Mouse (Mus musculus) spleen, embryonic (tissue): ENCODE results near the gene Pgm2.

Experiments used
- CTCF ChIA-PET: fragments of 350-600 bp; sonication (Branson Sonifier 250); formaldehyde crosslinking; loops from one replicate; lab custom pipeline; 2022; lab: Charles Lee

Gene Pgm2

GRCm38 (mm10) chr5:64136325-64136724, 43.6 kb downstream of the Pgm2 start:
- CTCF ChIA-PET: no interaction called here

DNA sequence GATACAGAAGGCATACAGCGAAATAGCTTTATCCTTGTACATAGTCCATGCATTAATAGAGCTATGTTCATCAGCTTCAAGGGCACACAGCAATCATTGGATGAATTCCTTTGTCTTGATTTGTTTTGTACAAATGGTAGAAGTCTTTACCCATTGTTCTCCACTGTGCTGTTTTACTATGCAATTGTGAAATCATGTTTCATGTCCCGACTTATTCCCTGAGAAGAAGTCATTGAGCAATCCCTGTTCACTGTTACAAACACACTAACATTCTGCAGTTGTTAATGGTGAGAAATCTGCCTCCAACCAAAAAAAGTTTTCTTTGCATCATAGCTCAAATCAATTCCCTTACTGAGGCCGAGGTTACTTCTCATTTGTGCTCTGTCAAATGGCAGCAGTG, 47.5 kb downstream of the Pgm2 start:
- CTCF ChIA-PET: interaction anchor here (0.7 kb wide), 1 partner anchor 135 kb away, joined by 4 read pairs; no protein-coding TSS in a partner anchor

- CTCF ChIA-PET: no interaction called here
Observed at GRCm38 (mm10) chr5:64144315-64144714, 51.6 kb downstream of the Pgm2 start.

- CTCF ChIA-PET: interaction anchor here (0.6 kb wide), 3 partner anchors 13 to 142 kb away, joined by 4 to 7 read pairs (median 5); no protein-coding TSS in a partner anchor
Observed at GRCm38 (mm10) chr5:64146384-64147005, 53.7 kb downstream of the Pgm2 start.

DNA sequence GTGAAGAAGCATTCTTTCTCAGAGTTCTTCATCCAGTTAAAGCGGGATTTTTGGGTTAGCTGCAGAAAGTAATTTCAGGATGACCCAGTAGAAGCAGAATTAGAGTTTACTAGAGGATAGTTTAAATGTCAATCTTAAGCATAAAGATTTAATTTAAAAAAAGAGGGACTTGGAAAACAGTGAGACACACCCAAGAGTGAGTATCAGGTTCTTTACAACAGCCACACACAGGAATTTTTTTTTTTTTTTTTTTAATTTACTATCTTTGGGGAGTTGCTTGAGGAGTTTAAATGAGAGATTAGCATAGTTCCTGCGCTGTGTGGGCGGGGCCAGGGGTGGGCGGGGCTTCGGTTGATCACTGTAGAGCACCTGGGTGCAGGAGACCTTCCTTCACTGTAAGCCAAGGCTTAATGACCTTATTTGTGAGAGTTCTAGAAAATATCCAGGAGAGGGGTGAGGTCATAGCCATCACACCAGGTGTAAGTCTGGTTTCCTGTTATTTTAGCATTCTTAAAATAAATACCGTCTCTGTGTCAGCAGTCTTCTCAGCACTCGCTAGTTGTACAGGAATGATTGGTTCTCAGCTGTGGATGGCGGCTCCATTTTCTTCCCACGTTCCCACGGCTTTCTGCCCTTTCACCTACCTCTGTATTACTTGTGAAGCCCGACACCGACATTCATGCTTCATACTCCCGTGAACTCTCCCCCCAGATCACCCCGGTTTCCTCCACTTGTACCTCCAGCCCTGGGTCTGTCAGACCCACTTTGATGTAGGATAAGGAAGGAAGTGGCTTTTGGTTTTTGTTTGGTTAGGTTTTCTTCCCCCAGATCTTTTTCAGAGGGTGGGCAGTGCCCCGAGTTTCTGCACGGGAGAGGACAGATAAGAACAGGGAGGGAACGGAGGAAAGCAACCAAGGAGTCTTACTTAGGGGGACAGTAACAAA, 56.7 kb downstream of the Pgm2 start:
- CTCF ChIA-PET: interaction anchor here (0.9 kb wide), 1 partner anchor 12 kb away, joined by 4 read pairs; no protein-coding TSS in a partner anchor

- CTCF ChIA-PET: interaction anchor here (0.9 to 1.7 kb wide), 2 partner anchors 9 to 10 kb away, joined by 3 to 4 read pairs; no protein-coding TSS in a partner anchor
Observed at GRCm38 (mm10) chr5:64153319-64153718, 60.6 kb downstream of the Pgm2 start.

DNA sequence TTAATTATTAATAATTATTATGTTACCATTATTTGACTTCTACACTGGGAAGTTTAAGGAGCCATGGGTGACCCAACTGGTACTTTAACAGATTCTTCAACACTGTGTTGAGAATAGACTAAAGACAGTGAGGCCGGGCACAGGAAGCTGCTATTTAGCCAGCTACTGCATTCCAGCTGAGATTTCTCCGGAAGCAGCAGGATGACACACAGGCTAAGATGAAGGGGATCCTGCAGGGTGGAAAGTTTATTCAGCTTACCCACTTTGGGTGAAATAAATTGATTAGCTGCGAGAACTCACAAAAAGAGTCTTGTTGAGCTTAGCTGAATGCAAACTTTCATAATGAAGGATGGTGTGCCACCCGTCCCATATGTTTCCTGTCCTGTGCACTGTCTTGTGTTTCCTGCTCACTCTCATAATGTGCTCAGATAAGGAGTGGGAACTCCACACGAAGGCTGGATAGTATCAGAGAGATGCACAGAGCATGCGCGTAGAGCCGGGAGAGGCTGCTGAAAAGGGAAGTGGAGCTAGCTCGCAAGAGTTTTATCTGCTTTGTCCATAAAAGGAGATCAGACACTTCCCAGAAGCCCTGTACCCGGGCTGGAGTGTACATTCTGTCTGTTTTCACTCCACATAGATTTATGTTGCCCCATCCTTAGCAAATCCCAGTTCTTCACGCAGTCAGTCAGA, 63.3 kb downstream of the Pgm2 start, which contains the start of gene Tbc1d1:
Tbc1d1 (plus strand) TSS at position 445 of the 690 bp plus-strand sequence.
- CTCF ChIA-PET: interaction anchor here (1.0 kb wide), 1 partner anchor 53 kb away, joined by 3 read pairs; no protein-coding TSS in a partner anchor

DNA sequence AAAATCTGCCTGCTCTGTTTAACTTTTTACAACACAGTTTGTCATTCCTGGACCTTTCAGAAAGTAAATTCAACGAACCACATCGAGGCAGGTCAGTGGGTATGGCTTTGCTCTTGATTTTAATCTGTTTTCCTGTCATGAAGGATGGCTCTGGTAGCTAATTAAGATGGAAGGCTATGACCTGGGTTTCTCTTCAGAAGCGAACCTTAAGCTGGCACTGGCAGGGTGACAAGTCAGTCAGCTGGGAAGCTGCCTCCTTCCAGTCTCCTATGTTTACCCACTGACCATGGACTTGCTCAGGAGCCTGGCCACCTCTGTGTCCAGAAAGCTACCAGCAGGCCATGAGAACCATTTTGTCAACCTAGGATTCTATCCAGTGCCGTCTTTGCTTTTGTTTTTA, 63.8 kb downstream of the Pgm2 start:
- CTCF ChIA-PET: no interaction called here

- CTCF ChIA-PET: interaction anchor here (0.5 to 0.6 kb wide), 2 partner anchors 63 to 110 kb away, joined by 3 read pairs; no protein-coding TSS in a partner anchor
Observed at GRCm38 (mm10) chr5:64157926-64158325, 65.2 kb downstream of the Pgm2 start.

DNA sequence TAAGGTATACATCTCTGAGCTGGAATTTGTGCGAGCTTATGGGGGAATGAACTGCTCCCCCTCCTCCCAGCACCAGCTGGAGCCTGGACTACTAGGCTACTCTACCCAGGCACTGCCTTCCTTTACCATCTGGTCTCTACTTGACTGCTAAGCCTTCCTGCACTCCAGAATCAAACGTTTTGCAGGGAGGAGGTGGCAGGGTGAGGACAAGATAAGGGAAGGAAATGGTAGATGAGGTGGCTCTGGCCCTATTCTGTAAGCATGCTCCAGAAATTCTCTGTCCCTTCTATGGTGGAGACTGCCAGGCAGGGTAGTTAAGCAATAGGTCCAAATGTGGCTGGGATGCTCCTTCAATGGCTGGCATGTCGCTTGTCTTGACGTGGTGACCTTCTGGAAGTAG, 65.8 kb downstream of the Pgm2 start:
- CTCF ChIA-PET: interaction anchor here (0.5 to 0.6 kb wide), 2 partner anchors 62 to 109 kb away, joined by 3 read pairs; no protein-coding TSS in a partner anchor

GRCm38 (mm10) chr5:64159065-64159780, 66.5 kb downstream of the Pgm2 start:
- CTCF ChIA-PET: interaction anchor here (0.7 kb wide), 2 partner anchors 12 to 605 kb away, joined by 4 to 7 read pairs; no protein-coding TSS in a partner anchor

DNA sequence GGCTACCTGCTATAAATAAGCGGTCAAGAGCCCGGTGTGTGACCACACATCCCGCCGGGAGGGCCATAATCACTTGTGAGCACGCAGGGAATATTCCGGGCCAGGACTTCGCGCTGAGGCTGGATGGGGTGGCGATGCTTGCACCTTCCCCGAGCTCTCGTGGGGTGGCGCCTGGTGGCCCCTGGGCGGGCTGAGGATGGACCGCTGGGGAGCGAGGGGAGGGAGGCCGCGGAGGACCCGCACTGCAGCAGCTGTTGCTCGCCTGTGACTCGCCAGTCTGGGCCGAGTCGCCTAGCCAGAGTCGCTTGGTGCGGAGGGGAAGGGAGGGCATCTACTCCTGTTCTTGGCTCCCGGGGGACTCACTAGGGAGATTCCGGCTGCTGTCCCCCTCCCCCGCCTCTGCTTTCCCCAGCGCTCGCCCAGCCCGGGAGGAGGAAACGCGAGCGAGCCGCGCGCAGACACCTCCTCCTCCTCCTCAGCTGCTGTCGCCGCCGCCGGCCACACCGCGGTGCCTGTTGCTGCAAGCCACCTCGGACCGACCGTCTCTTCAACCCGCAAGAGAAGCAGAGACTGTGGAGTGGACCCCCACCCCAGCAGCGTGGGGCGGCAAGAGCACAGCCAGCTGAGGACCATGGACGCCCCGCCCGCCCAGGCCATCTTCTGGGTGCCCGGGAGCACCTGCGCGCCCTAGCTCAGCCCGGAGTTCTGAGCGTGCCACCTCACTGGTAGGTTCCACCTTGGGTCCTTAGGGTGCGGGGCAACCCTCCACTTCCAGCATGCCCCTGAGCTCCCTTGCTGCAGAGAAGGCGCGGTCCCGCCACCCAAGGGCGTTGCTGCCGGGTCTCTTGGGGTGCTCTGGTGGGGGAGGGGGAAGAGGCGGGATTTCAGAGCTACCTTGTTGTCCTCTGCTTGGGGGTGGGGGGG, 67.3 kb downstream of the Pgm2 start:
- CTCF ChIA-PET: interaction anchor here (0.6 to 0.7 kb wide), 3 partner anchors 20 to 186 kb away, joined by 3 to 6 read pairs (median 3); no protein-coding TSS in a partner anchor

GRCm38 (mm10) chr5:64160705-64161391, 68.1 kb downstream of the Pgm2 start:
- CTCF ChIA-PET: interaction anchor here (0.6 to 0.7 kb wide), 2 partner anchors 19 to 187 kb away, joined by 3 to 6 read pairs; no protein-coding TSS in a partner anchor

DNA sequence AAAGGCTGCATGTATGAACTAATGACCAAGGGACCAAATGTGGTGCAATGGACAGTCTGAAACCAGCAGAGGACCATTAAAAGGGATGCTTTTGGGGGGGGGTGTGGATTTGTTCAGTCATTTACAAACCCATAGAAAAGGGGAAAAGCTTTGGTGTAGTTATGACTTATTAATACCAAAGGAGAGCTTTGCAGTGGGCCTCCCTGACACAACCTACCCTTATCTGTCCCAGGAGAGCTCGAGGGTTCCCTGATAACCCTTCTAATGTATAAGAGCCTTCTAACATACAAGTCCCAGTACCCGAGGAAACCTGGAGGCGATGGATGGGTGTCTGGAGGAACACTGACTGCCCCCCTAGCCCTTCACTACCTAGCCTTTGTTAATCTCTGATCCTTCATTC, 69.2 kb downstream of the Pgm2 start:
- CTCF ChIA-PET: interaction anchor here (1.0 to 1.1 kb wide), 2 partner anchors 9 to 24 kb away, joined by 3 to 4 read pairs; no protein-coding TSS in a partner anchor

DNA sequence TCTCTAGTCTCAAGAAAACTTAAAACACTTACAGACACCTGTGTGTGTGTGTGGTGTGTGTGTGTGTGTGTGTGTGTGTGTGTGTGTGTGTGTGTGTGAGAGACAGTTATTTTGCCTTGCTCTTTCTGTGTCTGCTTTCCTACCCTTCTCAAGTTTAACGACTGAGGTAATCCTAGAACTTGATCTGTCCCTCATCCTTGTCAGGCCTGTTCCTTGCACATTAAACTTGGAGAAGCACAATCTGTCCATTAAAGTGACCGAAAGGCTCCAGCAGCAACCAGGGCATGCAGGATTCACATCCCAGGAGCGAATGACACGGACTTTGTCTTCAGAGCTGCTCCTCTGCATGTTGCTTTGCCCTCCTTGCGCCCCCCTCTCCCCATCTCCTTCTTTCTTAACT, 69.8 kb downstream of the Pgm2 start:
- CTCF ChIA-PET: interaction anchor here (1.1 kb wide), 1 partner anchor 9 kb away, joined by 4 read pairs; no protein-coding TSS in a partner anchor

DNA sequence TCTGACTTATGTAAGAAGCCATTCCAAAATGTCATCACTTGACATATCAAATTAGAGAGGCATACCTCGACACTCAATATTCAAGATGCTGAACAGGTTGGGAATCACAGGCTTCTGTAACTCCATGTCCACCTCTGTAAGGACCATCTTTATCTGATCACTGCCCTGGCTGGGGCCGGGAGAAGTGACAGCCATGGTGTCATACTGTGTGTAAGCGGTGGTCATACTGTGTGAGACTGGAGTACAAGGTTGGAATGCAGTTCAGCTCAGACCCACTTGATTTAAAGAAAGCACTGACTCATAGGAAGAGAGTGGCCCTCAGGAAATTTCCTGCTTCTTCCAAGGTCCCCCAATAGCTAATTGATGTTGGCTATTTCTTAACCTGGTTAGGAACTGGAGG, 71.7 kb downstream of the Pgm2 start:
- CTCF ChIA-PET: no interaction called here

- CTCF ChIA-PET: no interaction called here
Observed at GRCm38 (mm10) chr5:64165826-64166225, 73.1 kb downstream of the Pgm2 start.

GRCm38 (mm10) chr5:64168990-64169540, 76.3 kb downstream of the Pgm2 start:
- CTCF ChIA-PET: no interaction called here
